Mouse (Mus musculus) lung, postnatal 0 days (tissue): Measurements from ENCODE around the gene Syne3. TPM values are rescaled to one million over a fixed set of nuclear protein-coding genes. Genes with fewer than 3 reads are reported as not detected.

Experiments
- ATAC-seq: fragments of 200-750 bp; cut with Nextera tagmentation; 2 replicates; pipeline ENCODE4 v1.8.0; 2017; ENCODE audit warnings: moderate library complexity
- DNase-seq: peaks from one replicate; pipeline ENCODE4 v3.0.0-alpha.2; 2016; ENCODE audit warnings: low spot score
- H3K27ac ChIP-seq: fragments of 300-500 bp; sonication (generic); 2 replicates; pipeline ENCODE4 v1.5.1; 2014; ENCODE audit warnings: antibody characterized with exemption, mild to moderate bottlenecking, low read length, mixed read lengths
- H3K27me3 ChIP-seq: fragments of 300-500 bp; sonication (generic); replicated peaks from 2 replicates; pipeline ENCODE4 v1.6.1; 2014; ENCODE audit warnings: low read length, mixed read lengths; ENCODE audit not compliant: insufficient read depth
- H3K36me3 ChIP-seq: fragments of 300-500 bp; sonication (generic); 2 replicates; pipeline ENCODE4 v1.6.1; 2014; ENCODE audit warnings: low read length, mixed read lengths; ENCODE audit not compliant: insufficient read depth
- H3K4me1 ChIP-seq: fragments of 300-500 bp; sonication (generic); 2 replicates; pipeline ENCODE4 v1.6.1; 2014; ENCODE audit warnings: antibody characterized with exemption, low read depth, low read length, mixed read lengths; ENCODE audit not compliant: insufficient read depth
- H3K4me2 ChIP-seq: fragments of 300-500 bp; sonication (generic); replicated peaks from 2 replicates; pipeline ENCODE4 v1.6.1; 2014; ENCODE audit warnings: low read depth, mild to moderate bottlenecking, low read length, moderate library complexity, mixed read lengths
- H3K4me3 ChIP-seq: fragments of 300-500 bp; sonication (generic); 2 replicates; pipeline ENCODE4 v1.5.1; 2014; ENCODE audit warnings: low read depth, low read length
- H3K9ac ChIP-seq: fragments of 300-500 bp; sonication (generic); replicated peaks from 2 replicates; pipeline ENCODE4 v1.6.1; 2014; ENCODE audit warnings: low read depth, mild to moderate bottlenecking
- H3K9me3 ChIP-seq: fragments of 300-500 bp; sonication (generic); 2 replicates; pipeline ENCODE4 v1.6.1; 2016; ENCODE audit warnings: low read length, mixed read lengths
- CTCF ChIP-seq: IDR thresholded peaks from 2 replicates; pipeline ENCODE4 v1.5.1; 2016; ENCODE audit warnings: antibody characterized with exemption, mild to moderate bottlenecking
- EP300 ChIP-seq: IDR thresholded peaks from 2 replicates; pipeline ENCODE4 v1.6.1; 2016; ENCODE audit warnings: antibody characterized with exemption, mild to moderate bottlenecking, control low read depth
- WGBS: fragments of 180-500 bp; shearing (Covaris S2); extraction: QIAGEN DNeasy Blood & Tissue Kit; methylation state at CpG from one replicate; pipeline ENCODE4 v1.1.7; 2014; 5-methylcytosine and 5-hydroxymethylcytosine counted together
- polyA plus RNA-seq: library from polyadenylated mRNA; unstranded; fragments of >200 nt; fragmentation: Nextera tagmentation; extraction: Ambion mirVana; gene quantifications from 2 replicates; pipeline ENCODE4 v1.2.1, GENCODE M21; 2015

Gene Syne3
- polyA plus RNA-seq, 1 experiment from 2014 or later: 1.2 TPM

- no peaks in the 10 kb centered on the region for H3K9me3 ChIP-seq
- no peak overlapping the region for H3K27ac ChIP-seq
- no peak overlapping the region for H3K9ac ChIP-seq
- ATAC-seq: 0 out of 2 replicates have a peak, but pooled peaks have one; percentile 33
- no peak overlapping the region for H3K4me3 ChIP-seq
- H3K4me1 ChIP-seq: no peaks in the 10 kb centered on the region
- 84% methylated on average over 9 of the region's 9 CpGs for WGBS
- no peak overlapping the region for H3K4me2 ChIP-seq
- DNase-seq: no peak
- H3K27me3 ChIP-seq: no peaks in the 10 kb centered on the region
- H3K36me3 ChIP-seq: no peaks in the 10 kb centered on the region
- TF ChIP-seq CTCF (no peak), EP300 (no peak)
Observed at GRCm38 (mm10) chr12:105044775-105045174, 35.2 kb upstream of the Syne3 start.

DNA sequence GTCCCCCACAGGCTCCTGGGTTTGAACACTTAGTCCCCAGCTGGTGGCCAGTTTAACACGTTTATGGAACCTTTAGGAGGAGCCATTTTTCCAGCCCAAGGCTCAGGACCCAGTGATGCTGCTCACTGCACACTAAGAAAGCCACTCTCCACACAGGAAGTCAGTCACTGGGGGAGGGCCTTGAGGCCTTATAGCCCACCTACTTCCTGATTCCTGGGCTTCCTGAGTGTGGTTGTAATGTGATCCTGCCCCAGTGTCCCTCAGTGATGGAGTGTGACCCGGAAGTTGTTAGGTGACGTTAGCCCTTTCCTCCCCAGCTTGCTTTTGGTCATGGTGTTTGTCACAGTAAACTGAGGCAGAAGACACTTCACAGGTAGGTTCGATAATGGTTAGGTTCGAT, 33.5 kb upstream of the Syne3 start:
- no peak overlapping the region for H3K4me2 ChIP-seq
- H3K27me3 ChIP-seq: no peaks in the 10 kb centered on the region
- no peaks in the 10 kb centered on the region for H3K36me3 ChIP-seq
- ATAC-seq: no peak
- no peak for DNase-seq
- H3K9me3 ChIP-seq: no peaks in the 10 kb centered on the region
- H3K9ac ChIP-seq: no peak overlapping the region
- TF ChIP-seq CTCF: no peak
- TF ChIP-seq EP300: no peak
- H3K4me1 ChIP-seq: peaks cover 8% of the 10 kb centered on the region
- H3K27ac ChIP-seq: no peak overlapping the region
- H3K4me3 ChIP-seq: no peak overlapping the region
- 86% methylated on average over 5 of the region's 5 CpGs for WGBS

DNA sequence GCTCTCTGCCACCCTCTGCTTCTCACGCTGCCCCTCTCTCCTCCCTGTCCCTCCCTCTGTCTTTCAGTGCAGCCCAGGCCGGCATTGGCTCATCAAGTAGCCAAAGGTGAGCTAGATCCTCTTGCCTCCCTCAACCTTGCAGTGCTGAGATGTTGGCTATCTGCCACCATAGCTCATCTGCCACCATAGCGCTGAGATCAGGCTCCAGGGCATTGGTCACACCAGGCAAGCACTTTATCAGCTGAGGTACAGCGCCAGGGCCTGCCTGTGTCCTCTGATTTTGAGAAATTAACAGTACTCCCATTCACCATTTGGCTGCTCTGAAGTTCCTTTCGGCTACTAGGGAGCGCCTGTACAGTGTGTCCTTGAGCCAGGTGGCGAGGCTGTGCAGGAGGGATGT, 31.3 kb upstream of the Syne3 start:
- no peak for ATAC-seq
- no peaks in the 10 kb centered on the region for H3K36me3 ChIP-seq
- H3K4me1 ChIP-seq: peaks cover 8% of the 10 kb centered on the region
- DNase-seq: no peak
- H3K4me2 ChIP-seq: no peak overlapping the region
- no peak overlapping the region for H3K27ac ChIP-seq
- H3K27me3 ChIP-seq: no peaks in the 10 kb centered on the region
- 94% methylated on average over 7 of the region's 7 CpGs for WGBS
- no peaks in the 10 kb centered on the region for H3K9me3 ChIP-seq
- H3K9ac ChIP-seq: no peak overlapping the region
- TF ChIP-seq EP300: no peak
- no peak for TF ChIP-seq CTCF
- H3K4me3 ChIP-seq: no peak overlapping the region

DNA sequence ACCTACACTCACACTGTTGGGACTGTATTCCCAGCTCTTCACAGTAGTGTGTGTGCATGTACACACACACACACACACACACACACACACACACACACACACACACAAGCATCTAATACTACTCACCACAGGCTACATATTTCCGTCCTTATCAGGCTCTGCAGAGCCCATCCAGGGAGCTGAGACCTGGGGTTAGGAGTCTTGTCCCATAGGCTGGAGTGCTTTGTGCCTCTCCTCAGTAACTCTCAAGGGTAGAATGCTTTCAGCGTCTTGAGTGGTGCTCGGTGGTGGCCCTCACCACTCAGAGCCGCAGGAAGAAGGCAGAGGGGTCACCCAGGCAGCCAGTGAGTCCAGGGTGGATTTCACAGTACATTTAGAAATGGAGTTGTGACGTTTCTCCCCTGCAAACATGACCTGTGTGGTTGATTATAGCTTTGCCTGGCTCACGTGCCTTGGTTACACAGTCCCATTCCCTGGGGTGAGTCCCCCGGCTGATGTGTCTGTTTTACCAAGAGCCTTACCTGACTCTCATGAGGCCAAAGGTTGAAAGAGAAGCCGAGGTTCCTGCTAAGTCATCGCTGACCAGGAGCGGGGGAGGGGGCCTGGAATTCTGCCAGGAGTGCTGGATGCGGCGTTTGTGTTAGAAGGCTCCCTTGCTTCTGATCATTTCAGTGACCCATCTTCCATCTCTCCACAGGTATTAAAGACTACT, 30.1 kb upstream of the Syne3 start:
- DNase-seq: peak; percentile 62
- no peak overlapping the region for H3K4me2 ChIP-seq
- H3K4me3 ChIP-seq: no peak overlapping the region

DNA sequence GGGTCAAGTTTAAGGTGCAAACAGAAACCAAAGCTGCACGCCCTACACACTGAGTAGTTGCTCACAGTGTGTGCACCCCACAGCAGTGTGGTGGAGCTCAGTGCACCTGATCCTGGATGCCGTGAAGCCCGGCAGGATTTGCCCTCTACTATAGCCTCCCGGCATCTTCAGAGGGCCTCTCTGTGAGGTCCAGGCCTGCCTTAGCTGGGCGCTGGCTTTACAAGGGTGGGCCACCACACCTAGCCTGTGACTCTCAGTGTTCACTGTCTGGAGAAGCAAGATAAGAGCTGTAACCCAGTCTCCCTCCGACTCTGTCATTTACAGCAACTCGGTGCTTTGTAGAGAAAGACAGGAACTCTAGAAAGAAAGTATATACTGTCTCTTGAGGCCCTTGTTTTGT, 29.3 kb upstream of the Syne3 start:
- H3K27ac ChIP-seq: 0 out of 2 replicates have a peak overlapping the region, but pooled peaks have one; percentile 2
- no peaks in the 10 kb centered on the region for H3K36me3 ChIP-seq
- no peak overlapping the region for H3K9ac ChIP-seq
- 59% methylated on average over 7 of the region's 7 CpGs for WGBS
- peaks cover 13% of the 10 kb centered on the region for H3K4me1 ChIP-seq
- no peaks in the 10 kb centered on the region for H3K27me3 ChIP-seq
- no peak overlapping the region for H3K4me2 ChIP-seq
- DNase-seq (no peak), ATAC-seq (peak; percentile 20; the same call in 1 of the 2 replicates)
- no peaks in the 10 kb centered on the region for H3K9me3 ChIP-seq
- no peak overlapping the region for H3K4me3 ChIP-seq
- TF ChIP-seq CTCF (no peak), EP300 (no peak)

More for the DNA sequence above, 30.1 kb upstream of the Syne3 start:
- no peaks in the 10 kb centered on the region for H3K27me3 ChIP-seq
- no peak for TF ChIP-seq CTCF
- no peak for TF ChIP-seq EP300
- peak; percentile 86 for ATAC-seq
- no peaks in the 10 kb centered on the region for H3K9me3 ChIP-seq
- no peak overlapping the region for H3K9ac ChIP-seq
- WGBS: 29% methylated on average over 12 of the region's 12 CpGs
- H3K4me1 ChIP-seq: peaks cover 8% of the 10 kb centered on the region
- 0 out of 2 replicates have a peak overlapping the region, but pooled peaks have one; percentile 20 for H3K27ac ChIP-seq
- H3K36me3 ChIP-seq: no peaks in the 10 kb centered on the region

- H3K27ac ChIP-seq: no peak overlapping the region
- no peaks in the 10 kb centered on the region for H3K9me3 ChIP-seq
- H3K9ac ChIP-seq: no peak overlapping the region
- no peaks in the 10 kb centered on the region for H3K27me3 ChIP-seq
- WGBS: 76% methylated on average over 11 of the region's 11 CpGs
- H3K4me3 ChIP-seq: no peak overlapping the region
- H3K36me3 ChIP-seq: no peaks in the 10 kb centered on the region
- no peak for TF ChIP-seq EP300
- no peak for TF ChIP-seq CTCF
- DNase-seq (no peak), ATAC-seq (no peak)
- peaks cover 19% of the 10 kb centered on the region for H3K4me1 ChIP-seq
- no peak overlapping the region for H3K4me2 ChIP-seq
Observed at GRCm38 (mm10) chr12:105038211-105038610, 28.6 kb upstream of the Syne3 start.
